Mouse (Mus musculus) stomach, embryonic 14.5 days (tissue): ENCODE data around the gene Adgra1. TPM values are rescaled to one million over a fixed set of nuclear protein-coding genes. Genes with fewer than 3 reads are reported as not detected.

Source experiments
- ATAC-seq: fragments of 200-750 bp; cut with Nextera tagmentation; 2 replicates; pipeline ENCODE4 v1.8.0; 2017; ENCODE audit warnings: low read depth, moderate TSS enrichment; ENCODE audit not compliant: insufficient number of reproducible peaks, insufficient read depth, low FRiP score
- H3K27ac ChIP-seq: fragments of 300-500 bp; sonication (generic); 2 replicates; pipeline ENCODE4 v1.5.1; 2014; ENCODE audit warnings: mild to moderate bottlenecking, low read length, moderate library complexity, mixed read lengths
- H3K27me3 ChIP-seq: fragments of 300-500 bp; sonication (generic); 2 replicates; pipeline ENCODE4 v1.6.1; 2014; ENCODE audit warnings: low read length, control low read depth, mixed read lengths; ENCODE audit not compliant: control insufficient read depth, insufficient read depth
- H3K36me3 ChIP-seq: fragments of 300-500 bp; sonication (generic); 2 replicates; pipeline ENCODE4 v1.6.1; 2014; ENCODE audit warnings: mild to moderate bottlenecking, control low read depth, low read length, moderate library complexity, mixed read lengths; ENCODE audit not compliant: control insufficient read depth, insufficient read depth
- H3K4me1 ChIP-seq: fragments of 300-500 bp; sonication (generic); 2 replicates; pipeline ENCODE4 v1.6.1; 2014; ENCODE audit warnings: low read length, control low read depth, mixed read lengths; ENCODE audit not compliant: control insufficient read depth, insufficient read depth
- H3K4me2 ChIP-seq: fragments of 300-500 bp; sonication (generic); replicated peaks from 2 replicates; pipeline ENCODE4 v1.6.1; 2014; ENCODE audit warnings: low read depth, low read length, control low read depth
- H3K4me3 ChIP-seq: fragments of 300-500 bp; sonication (generic); 2 replicates; pipeline ENCODE4 v1.5.1; 2014; ENCODE audit warnings: low read depth, low read length, control low read depth
- H3K9ac ChIP-seq: fragments of 300-500 bp; sonication (generic); replicated peaks from 2 replicates; pipeline ENCODE4 v1.6.1; 2014; ENCODE audit warnings: low read depth, mild to moderate bottlenecking, control low read depth, low read length, moderate library complexity, mixed read lengths
- H3K9me3 ChIP-seq: fragments of 300-500 bp; sonication (generic); 2 replicates; pipeline ENCODE4 v1.6.1; 2016; ENCODE audit warnings: low read depth, low read length, control low read depth; ENCODE audit not compliant: control insufficient read depth
- WGBS: fragments of 180-500 bp; shearing (Covaris S2); extraction: QIAGEN DNeasy Blood & Tissue Kit; methylation state at CpG from one replicate; pipeline ENCODE4 v1.1.7; 2014; 5-methylcytosine and 5-hydroxymethylcytosine counted together
- polyA plus RNA-seq: library from polyadenylated mRNA; unstranded; fragments of >200 nt; fragmentation: Nextera tagmentation; extraction: Ambion mirVana; gene quantifications from 2 replicates; pipeline ENCODE4 v1.2.1, GENCODE M21; 2014

Gene Adgra1
- polyA plus RNA-seq = 0.78 and 1.00 TPM in 2 replicates

DNA sequence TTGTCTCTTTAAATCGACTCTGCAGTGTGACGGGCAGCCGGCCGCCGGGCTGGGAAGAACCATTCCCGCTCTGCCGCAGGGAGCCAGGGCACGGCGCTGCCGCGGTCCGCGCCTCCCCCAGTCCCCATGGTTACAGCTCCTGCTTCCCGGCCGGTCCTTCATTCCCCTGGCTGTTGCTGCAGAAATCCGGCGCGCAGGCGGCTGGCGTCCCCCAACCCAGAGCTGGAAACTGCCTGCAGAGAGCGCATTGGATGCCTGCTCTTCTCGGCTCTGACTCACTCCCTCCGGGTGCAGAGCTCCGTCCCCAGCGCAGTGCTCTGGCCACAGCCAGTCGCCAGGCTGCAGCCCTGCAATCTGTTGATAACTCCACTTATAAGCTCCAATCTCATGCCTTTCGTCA, at the start of gene Adgra1:
Adgra1 (plus strand) TSS at position 139 of the 400 bp plus-strand sequence.
- Histone ChIP-seq H3K4me1 (peaks cover 5% of the 10 kb centered on the region; the same call in 1 of the 2 replicates), H3K9me3 (no peaks in the 10 kb centered on the region), H3K36me3 (no peaks in the 10 kb centered on the region), H3K4me3 (0 out of 2 replicates have a peak within 1 kb of the TSS, but pooled peaks have one; percentile 3), H3K27me3 (no peaks in the 10 kb centered on the region), H3K9ac (no peak within 1 kb of the TSS), H3K27ac (no peak within 1 kb of the TSS), H3K4me2 (peak within 1 kb of the TSS; percentile 36)
- WGBS = under 1% methylated on average over 27 of the region's 27 CpGs
- ATAC-seq = peak; percentile 85; the same call in 1 of the 2 replicates

- H3K27me3 ChIP-seq = no peaks in the 10 kb centered on the region
- no peak overlapping the region for H3K4me2 ChIP-seq
- H3K9me3 ChIP-seq = no peaks in the 10 kb centered on the region
- H3K9ac ChIP-seq = no peak overlapping the region
- H3K36me3 ChIP-seq = no peaks in the 10 kb centered on the region
- H3K4me3 ChIP-seq = no peak overlapping the region
- H3K27ac ChIP-seq = no peak overlapping the region
- no peaks in the 10 kb centered on the region for H3K4me1 ChIP-seq
- no peak for ATAC-seq
- WGBS = 74% methylated on average over 2 of the region's 2 CpGs
These were observed 46.6 kb upstream of the Adgra1 start for GRCm38 (mm10) chr7:139787382-139787781.

DNA sequence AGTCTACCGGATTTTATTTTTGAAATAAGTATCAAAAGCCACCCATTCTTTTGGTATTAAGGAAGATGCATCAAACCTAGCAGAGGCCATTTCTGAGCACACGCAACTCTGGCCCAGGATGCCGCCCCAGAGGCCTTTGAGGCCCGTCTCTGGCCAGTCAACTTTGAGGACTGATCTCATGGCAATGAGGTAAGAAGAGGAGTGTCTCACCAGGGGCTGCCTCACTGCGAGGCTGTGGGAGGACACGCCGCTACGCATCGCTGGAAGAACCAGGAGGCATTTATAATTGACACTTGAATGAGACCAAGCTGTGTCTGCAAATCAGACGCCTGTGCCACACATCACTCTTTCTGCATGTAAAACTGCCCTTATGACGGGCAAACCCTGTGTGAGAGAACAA, 45.0 kb upstream of the Adgra1 start:
- Histone ChIP-seq H3K4me3 (no peak overlapping the region), H3K4me1 (no peaks in the 10 kb centered on the region), H3K9me3 (no peaks in the 10 kb centered on the region), H3K9ac (no peak overlapping the region), H3K27me3 (no peaks in the 10 kb centered on the region), H3K27ac (no peak overlapping the region), H3K36me3 (no peaks in the 10 kb centered on the region), H3K4me2 (no peak overlapping the region)
- no peak for ATAC-seq
- 88% methylated on average over 11 of the region's 11 CpGs for WGBS

DNA sequence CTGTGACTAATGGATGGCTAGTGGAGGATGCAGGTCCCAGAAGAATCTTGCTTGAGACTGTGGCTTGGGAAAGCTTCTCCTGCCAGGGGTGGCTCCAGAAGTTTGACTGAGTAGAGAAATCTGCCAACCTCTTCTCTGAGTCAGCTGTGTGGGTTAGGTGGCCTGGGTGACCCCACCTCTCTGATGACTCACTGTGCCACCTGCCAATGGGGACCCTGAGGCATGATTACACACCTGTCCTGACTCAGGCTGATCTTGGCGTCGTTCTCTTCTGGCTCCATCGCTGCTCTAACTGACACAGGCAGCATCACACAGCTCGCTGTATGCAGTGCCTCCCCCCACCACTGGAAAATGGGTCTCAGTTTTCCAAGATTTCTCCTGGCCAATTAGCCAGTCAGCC, 44.3 kb upstream of the Adgra1 start:
- no peak overlapping the region for H3K9ac ChIP-seq
- ATAC-seq = no peak
- no peaks in the 10 kb centered on the region for H3K36me3 ChIP-seq
- H3K27me3 ChIP-seq = no peaks in the 10 kb centered on the region
- no peak overlapping the region for H3K4me2 ChIP-seq
- H3K9me3 ChIP-seq = no peaks in the 10 kb centered on the region
- no peaks in the 10 kb centered on the region for H3K4me1 ChIP-seq
- H3K4me3 ChIP-seq = no peak overlapping the region
- no peak overlapping the region for H3K27ac ChIP-seq
- 69% methylated on average over 4 of the region's 4 CpGs for WGBS

- no peak for ATAC-seq
- no peaks in the 10 kb centered on the region for H3K9me3 ChIP-seq
- H3K4me2 ChIP-seq = no peak overlapping the region
- H3K27ac ChIP-seq = no peak overlapping the region
- H3K4me3 ChIP-seq = no peak overlapping the region
- 77% methylated on average over 9 of the region's 9 CpGs for WGBS
- no peaks in the 10 kb centered on the region for H3K36me3 ChIP-seq
- no peak overlapping the region for H3K9ac ChIP-seq
- no peaks in the 10 kb centered on the region for H3K27me3 ChIP-seq
- H3K4me1 ChIP-seq = no peaks in the 10 kb centered on the region
These were observed 42.4 kb upstream of the Adgra1 start for GRCm38 (mm10) chr7:139791601-139792000.

DNA sequence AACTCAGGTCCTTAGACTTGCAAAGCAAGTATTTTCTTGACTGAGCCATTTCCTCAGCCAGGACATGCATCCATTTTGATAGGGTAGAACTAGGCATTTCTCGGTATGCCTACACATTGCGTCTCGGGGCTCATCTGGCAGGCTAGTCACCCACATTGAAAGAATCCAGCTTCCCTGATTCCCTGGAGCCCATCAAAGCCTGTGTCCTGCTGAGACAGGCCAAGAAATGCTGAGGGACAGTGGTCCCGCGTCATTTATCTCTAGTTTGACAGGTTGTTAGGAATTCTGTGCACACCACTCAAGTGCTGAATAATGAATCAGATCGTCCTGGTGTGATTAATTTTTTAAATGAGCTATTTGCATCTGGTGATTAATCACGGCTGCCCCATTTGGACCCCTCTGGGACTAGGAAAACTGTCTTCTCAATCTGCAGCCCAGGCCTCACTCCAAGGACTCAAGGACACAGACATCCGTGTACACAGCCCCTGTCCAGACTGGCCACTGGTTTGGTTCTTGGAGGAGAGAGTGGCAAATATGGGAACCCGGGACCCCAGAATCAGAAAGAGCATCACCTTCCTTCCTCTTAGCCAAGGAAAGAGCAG, 38.9 kb upstream of the Adgra1 start:
- Histone ChIP-seq H3K9ac (no peak overlapping the region), H3K9me3 (no peaks in the 10 kb centered on the region), H3K27ac (no peak overlapping the region), H3K4me1 (no peaks in the 10 kb centered on the region), H3K27me3 (no peaks in the 10 kb centered on the region), H3K4me2 (no peak overlapping the region), H3K4me3 (no peak overlapping the region), H3K36me3 (no peaks in the 10 kb centered on the region)
- ATAC-seq = no peak
- 69% methylated on average over 9 of the region's 9 CpGs for WGBS

- ATAC-seq = no peak
- H3K9me3 ChIP-seq = no peaks in the 10 kb centered on the region
- no peak overlapping the region for H3K4me3 ChIP-seq
- WGBS = 75% methylated on average over 9 of the region's 9 CpGs
- no peak overlapping the region for H3K27ac ChIP-seq
- no peak overlapping the region for H3K9ac ChIP-seq
- no peak overlapping the region for H3K4me2 ChIP-seq
- H3K36me3 ChIP-seq = no peaks in the 10 kb centered on the region
- H3K27me3 ChIP-seq = no peaks in the 10 kb centered on the region
- H3K4me1 ChIP-seq = no peaks in the 10 kb centered on the region
These were observed 36.5 kb upstream of the Adgra1 start for GRCm38 (mm10) chr7:139797186-139798109.

GRCm38 (mm10) chr7:139806175-139806601, 27.8 kb upstream of the Adgra1 start:
- no peak overlapping the region for H3K4me2 ChIP-seq
- no peak overlapping the region for H3K4me3 ChIP-seq
- H3K27ac ChIP-seq = no peak overlapping the region
- no peak for ATAC-seq
- WGBS = 56% methylated on average over 8 of the region's 8 CpGs
- H3K9ac ChIP-seq = no peak overlapping the region
- H3K4me1 ChIP-seq = no peaks in the 10 kb centered on the region
- no peaks in the 10 kb centered on the region for H3K27me3 ChIP-seq
- H3K9me3 ChIP-seq = no peaks in the 10 kb centered on the region
- H3K36me3 ChIP-seq = no peaks in the 10 kb centered on the region
